Mouse (Mus musculus): ENCODE data around the gene Prom2.

DNA sequence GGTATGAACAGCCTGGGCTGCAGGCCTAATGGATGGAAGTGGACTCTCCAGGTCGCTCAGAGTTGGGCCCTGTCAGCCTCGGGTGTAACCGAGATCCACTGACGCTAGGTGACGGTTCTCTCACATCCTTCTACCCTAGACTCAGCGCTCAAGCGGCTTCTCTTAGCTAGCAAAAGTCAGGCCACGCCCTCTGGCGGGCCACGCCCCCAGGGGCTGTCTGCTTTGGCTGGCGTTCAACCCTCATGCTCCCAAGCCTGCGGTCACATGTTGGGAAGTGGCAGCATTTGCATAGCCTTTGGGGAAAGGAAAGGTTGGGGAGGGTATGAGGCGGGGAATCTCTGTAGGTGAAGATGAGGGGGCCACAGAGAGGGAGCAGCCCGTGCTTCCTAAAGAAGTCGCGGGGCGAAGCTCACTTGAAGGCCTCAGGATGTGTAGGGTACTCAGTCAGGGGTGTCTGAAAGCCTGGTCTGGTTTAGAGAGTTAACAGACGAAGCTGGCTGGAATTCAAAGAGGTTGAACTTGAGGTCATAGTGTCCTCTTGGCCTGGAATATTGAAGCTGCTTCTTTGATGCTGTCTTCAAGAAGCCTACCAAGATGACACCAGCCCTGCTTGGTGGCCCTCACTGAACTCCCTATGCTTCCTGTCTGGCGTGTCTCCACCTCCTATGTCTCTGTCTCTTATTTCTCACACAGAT, 56.6 kb downstream of the Prom2 start:
- TF ChIP-seq CTCF (IDR thresholded peaks at IDR 0.05; ENCODE audit: low read depth) (peak; percentile 17; the same call in 1 of the 2 replicates), EP300 (optimal IDR thresholded peaks at IDR 0.05) (no peak)

Data from stomach, postnatal 0 days (tissue).